In genomic region chr5:14514631-14515523, GRCm38 (mm10) we compare ENCODE assay signal across 8 mouse cellular contexts. TPM values are rescaled to one million over a fixed set of nuclear protein-coding genes. Genes with fewer than 3 reads are reported as not detected.
DNase-seq lines count a peak whose midpoint lies in the region; ATAC-seq and TF ChIP-seq lines count a peak whose summit lies in the region.

TSS of gene Pclo (plus strand) at chr5:14514918.

- TF ChIP-seq CTCF in intestine, postnatal 0 days (IDR thresholded peaks at IDR 0.05; ENCODE audit: low read depth) = no peak

- intact Hi-C loops in left cerebral cortex, postnatal 14 days (cut with DNase I) = no loop called here

- H3K27ac ChIP-seq in intestine, postnatal 0 days (ENCODE audit: low read depth, low read length) = no peak within 1 kb of the TSS

- WGBS in intestine, postnatal 0 days = under 1% methylated on average over 84 of the region's 89 CpGs

- peak within 1 kb of the TSS; percentile 67 for H3K4me3 ChIP-seq in intestine, postnatal 0 days (ENCODE audit: low read depth, low read length)

- H3K4me2 ChIP-seq in intestine, postnatal 0 days (replicated peaks; ENCODE audit: low read depth) = peak within 1 kb of the TSS; percentile 97

- no peaks in the 10 kb centered on the region for H3K9me3 ChIP-seq in intestine, postnatal 0 days (ENCODE audit: control insufficient read depth)

- no peaks in the 10 kb centered on the region for H3K4me1 ChIP-seq in intestine, postnatal 0 days (replicated peaks; ENCODE audit: control insufficient read depth, insufficient read depth, low read length)

- peak; percentile 71 to 74 for DNase-seq in adrenal gland, postnatal 4 days (ENCODE audit: low spot score in 2 of 2)
- DNase-seq in embryo, embryonic 9.5 days (ENCODE audit: extremely low spot score) = peak; percentile 94
- DNase-seq in heart, adult 11 months = peak; percentile 93
- peak; percentile 92 to 96 for DNase-seq in left cerebral cortex, postnatal 14 days (ENCODE audit: low spot score in 2 of 2)
- DNase-seq in mesoderm, embryonic 11.5 days (ENCODE audit: low read depth, low spot score) = peak; percentile 85
- DNase-seq in right cerebral cortex, postnatal 4 days = peak; percentile 94
- no peak for DNase-seq in T-cell, adult 2 months (ENCODE audit: low spot score)

- H3K9ac ChIP-seq in intestine, postnatal 0 days (ENCODE audit: low read depth, low read length) = 0 out of 2 replicates have a peak within 1 kb of the TSS, but pooled peaks have one; percentile 28

- no peaks in the 10 kb centered on the region; the same call in 1 of the 2 replicates for H3K27me3 ChIP-seq in intestine, postnatal 0 days (replicated peaks; ENCODE audit: control insufficient read depth, insufficient read depth, low read length)

- ATAC-seq in intestine, postnatal 0 days = peak; percentile 99

- H3K36me3 ChIP-seq in intestine, postnatal 0 days (ENCODE audit: control insufficient read depth, insufficient read depth) = no peaks in the 10 kb centered on the region

RNA-seq across cellular contexts. Expression of gene Pclo, which starts in this region (rescaled TPM):
- total RNA-seq in adrenal gland, postnatal 4 days (2021) = 1 to 10 TPM; 8.4 to 9.7 TPM
- 0.23 and 0.34 TPM in 2 replicates for polyA plus RNA-seq in intestine, postnatal 0 days (2015; fragmentation: Nextera tagmentation; extraction: Ambion mirVana)
- 100 to 1,000 TPM; 117 to 123 TPM for total RNA-seq in left cerebral cortex, postnatal 14 days (2021)

Comparison
In these comparisons a context has a peak if more than half of its experiments do, and no peak if none do; other contexts are left out.
1. RNA of gene Pclo (total RNA-seq): 117 to 123 TPM in left cerebral cortex, postnatal 14 days; 8.4 to 9.7 TPM in adrenal gland, postnatal 4 days; every median in the first group is over 10 times any median in the second.
2. Peak in ATAC-seq, H3K4me3 ChIP-seq, H3K9ac ChIP-seq and H3K4me2 ChIP-seq in intestine, postnatal 0 days; RNA of the gene not detected or under 1 TPM.